Mouse (Mus musculus) liver, adult 2 months (tissue): Measurements from ENCODE around the gene Il5ra.

Source experiments
- CTCF ChIP-seq: fragments of 200-500 bp; IDR thresholded peaks from 2 replicates; pipeline ENCODE4 v1.5.1; 2011; ENCODE audit warnings: low read depth, low read length, control low read depth
- POLR2A ChIP-seq: fragments of 200-500 bp; IDR thresholded peaks from 2 replicates; pipeline ENCODE4 v1.6.1; 2011; ENCODE audit warnings: low read length, control low read depth; ENCODE audit not compliant: insufficient read depth; ENCODE audit errors: extremely low read depth

DNA sequence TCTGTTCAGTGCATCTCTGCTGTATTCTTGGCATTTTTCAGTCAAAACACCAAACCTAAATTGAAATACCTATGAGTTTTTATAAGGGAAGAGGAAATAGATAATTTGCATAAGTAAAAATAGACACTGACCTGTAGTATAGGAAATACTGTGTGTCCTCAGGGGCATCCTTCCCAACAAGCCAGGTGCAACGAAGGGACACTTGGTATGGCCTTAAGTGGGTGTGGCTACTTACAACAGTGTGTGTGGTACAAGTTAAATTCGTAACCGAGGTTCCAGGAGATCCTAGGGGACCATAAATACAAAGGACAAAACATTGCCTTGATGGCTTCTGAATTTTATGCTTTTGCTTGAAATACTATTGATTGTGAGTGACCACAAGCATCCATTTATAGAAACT is 10.6 kb downstream of the Il5ra start:
- TF ChIP-seq CTCF (no peak), POLR2A (no peak)
